Mouse (Mus musculus) ES-Bruce4 (cell line): Measurements from ENCODE around the gene Ptprt. TPM values are rescaled to one million over a fixed set of nuclear protein-coding genes. Genes with fewer than 3 reads are reported as not detected.

Experiments
- H3K27ac ChIP-seq: 2 replicates; pipeline ENCODE4 v1.5.1; 2012; ENCODE audit warnings: low read length, inconsistent platforms; ENCODE audit not compliant: insufficient read depth
- H3K27me3 ChIP-seq: 2 replicates; pipeline ENCODE4 v1.6.1; 2012; ENCODE audit warnings: mild to moderate bottlenecking, low read length, inconsistent platforms; ENCODE audit not compliant: control insufficient read depth, poor library complexity, insufficient read depth, severe bottlenecking
- H3K36me3 ChIP-seq: 2 replicates; pipeline ENCODE4 v1.6.1; 2012; ENCODE audit warnings: inconsistent platforms, mild to moderate bottlenecking, low read length, moderate library complexity; ENCODE audit not compliant: control insufficient read depth, poor library complexity, insufficient read depth, severe bottlenecking
- H3K4me1 ChIP-seq: one replicate; pipeline ENCODE4 v1.8.1; 2011; ENCODE audit warnings: low read length; ENCODE audit not compliant: control insufficient read depth, insufficient read depth
- H3K4me3 ChIP-seq: 2 replicates; pipeline ENCODE4 v1.5.1; 2011; ENCODE audit warnings: low read depth, mild to moderate bottlenecking, low read length
- H3K9ac ChIP-seq: 2 replicates; pipeline ENCODE4 v1.6.1; 2012; ENCODE audit warnings: low read depth, mild to moderate bottlenecking, inconsistent platforms; ENCODE audit not compliant: poor library complexity, severe bottlenecking
- H3K9me3 ChIP-seq: replicated peaks from 2 replicates; pipeline ENCODE4 v1.6.1; 2012; ENCODE audit warnings: mild to moderate bottlenecking, low read length, inconsistent platforms; ENCODE audit not compliant: control insufficient read depth, poor library complexity, insufficient read depth, severe bottlenecking
- CTCF ChIP-seq: IDR thresholded peaks from one replicate; pipeline ENCODE4 v1.8.1; 2011; ENCODE audit warnings: low read depth, low read length
- EP300 ChIP-seq: IDR thresholded peaks from 2 replicates; pipeline ENCODE4 v1.6.1; 2011; ENCODE audit warnings: low read depth, low read length; ENCODE audit not compliant: insufficient read depth
- POLR2A ChIP-seq: IDR thresholded peaks from one replicate; pipeline ENCODE4 v1.8.1; 2011; ENCODE audit warnings: low read length; ENCODE audit not compliant: insufficient read depth
- polyA plus RNA-seq: library from polyadenylated mRNA; stranded (reverse); fragments of >200 nt; gene quantifications from 2 replicates; pipeline ENCODE4 v1.2.4, GENCODE M21; 2011; ENCODE audit warnings: low read depth; ENCODE audit not compliant: missing spikeins, insufficient read depth, insufficient read length

Ptprt gene
- polyA plus RNA-seq, 1 experiment: 5.1 TPM

DNA sequence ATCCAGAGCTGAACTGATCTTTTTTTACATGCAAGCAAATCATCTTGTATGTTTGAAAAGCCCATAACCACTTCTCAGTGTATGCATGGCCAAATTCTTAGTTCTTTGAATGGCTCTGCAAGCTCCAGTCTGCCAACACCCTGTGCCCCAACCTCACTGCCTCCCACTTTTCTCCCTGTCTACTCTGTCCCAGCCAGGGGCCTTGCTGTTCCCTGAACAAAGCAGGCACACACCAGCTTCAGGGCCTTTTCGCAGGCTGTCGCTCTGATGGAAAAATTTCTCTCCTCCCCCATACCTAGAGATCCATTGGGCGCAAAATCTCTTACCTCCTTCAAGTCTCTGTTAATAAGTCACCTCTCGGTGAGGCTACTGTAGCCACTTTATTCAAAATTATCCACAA lies 610.7 kb downstream of the Ptprt start:
- no peaks in the 10 kb centered on the region for H3K4me1 ChIP-seq
- TF ChIP-seq POLR2A (no peak), EP300 (no peak), CTCF (no peak)
- H3K9me3 ChIP-seq: no peaks in the 10 kb centered on the region
- H3K27me3 ChIP-seq: no peaks in the 10 kb centered on the region
- H3K9ac ChIP-seq: no peak overlapping the region
- H3K27ac ChIP-seq: no peak overlapping the region
- H3K4me3 ChIP-seq: no peak overlapping the region
- no peaks in the 10 kb centered on the region for H3K36me3 ChIP-seq

DNA sequence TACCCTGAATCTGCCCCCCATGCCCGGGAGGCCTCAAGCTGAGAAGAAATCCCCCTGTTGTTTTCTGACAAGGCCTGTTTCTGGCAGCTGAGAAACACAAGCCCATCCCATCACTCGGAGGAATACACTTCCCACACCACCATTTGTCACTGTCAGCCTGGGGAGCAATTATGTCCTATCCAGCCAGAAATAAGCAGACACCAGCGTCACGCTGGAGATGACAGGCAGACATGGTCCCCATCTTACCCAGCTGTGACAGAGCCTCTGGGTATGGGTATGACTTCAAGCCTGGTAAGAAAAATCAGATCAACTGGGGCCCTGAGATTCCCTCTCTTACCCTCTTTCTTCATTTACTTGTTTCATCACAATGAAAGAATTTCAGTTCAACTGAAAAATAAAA lies 625.3 kb downstream of the Ptprt start:
- H3K9ac ChIP-seq: no peak overlapping the region
- no peaks in the 10 kb centered on the region for H3K27me3 ChIP-seq
- TF ChIP-seq EP300 (no peak), POLR2A (no peak), CTCF (no peak)
- H3K4me3 ChIP-seq: no peak overlapping the region
- H3K36me3 ChIP-seq: no peaks in the 10 kb centered on the region
- no peak overlapping the region for H3K27ac ChIP-seq
- no peaks in the 10 kb centered on the region for H3K9me3 ChIP-seq
- no peaks in the 10 kb centered on the region for H3K4me1 ChIP-seq

DNA sequence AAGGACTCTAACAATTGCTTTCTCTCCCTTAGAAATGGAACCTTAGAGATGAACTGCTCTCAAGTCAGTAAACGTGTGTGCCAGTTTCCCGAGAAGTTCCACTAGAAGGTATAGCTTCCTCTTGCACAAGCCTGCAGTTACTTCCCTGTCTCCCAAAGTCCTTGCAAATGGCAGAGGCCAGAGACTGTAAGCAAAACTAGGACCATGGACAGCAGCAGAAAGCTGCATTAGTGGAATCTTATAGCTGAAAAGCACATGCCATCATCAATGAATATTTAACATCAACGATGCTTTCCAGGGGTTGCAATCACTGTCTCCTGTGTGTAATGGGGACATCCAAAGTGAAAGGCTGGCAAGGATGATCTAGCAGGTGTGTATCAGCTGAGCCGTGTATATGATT lies 629.3 kb downstream of the Ptprt start:
- H3K9ac ChIP-seq: no peak overlapping the region
- no peak overlapping the region for H3K4me3 ChIP-seq
- H3K27me3 ChIP-seq: no peaks in the 10 kb centered on the region
- no peak overlapping the region for H3K27ac ChIP-seq
- no peaks in the 10 kb centered on the region for H3K9me3 ChIP-seq
- TF ChIP-seq CTCF (no peak), POLR2A (no peak), EP300 (no peak)
- no peaks in the 10 kb centered on the region for H3K36me3 ChIP-seq
- no peaks in the 10 kb centered on the region for H3K4me1 ChIP-seq

DNA sequence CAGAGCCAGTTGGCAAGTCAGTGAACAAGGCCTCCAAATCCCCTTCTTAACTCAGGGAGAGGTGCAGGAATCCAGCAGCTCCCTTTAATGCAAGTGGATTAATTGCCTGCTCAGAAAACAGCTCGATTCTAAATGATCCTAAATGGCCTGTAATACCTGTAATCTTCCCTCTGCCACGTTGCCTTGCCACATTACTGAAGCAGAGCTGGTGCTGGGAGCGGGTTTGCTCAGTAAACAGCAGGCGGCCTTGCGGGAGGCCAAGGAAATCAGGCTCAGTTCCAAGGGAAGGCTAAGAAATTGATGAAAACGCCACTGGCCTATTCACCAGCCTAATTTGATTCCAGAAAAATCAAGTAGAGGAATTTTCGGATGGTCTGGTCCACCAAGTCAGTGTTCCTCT lies 659.9 kb downstream of the Ptprt start:
- no peak overlapping the region for H3K27ac ChIP-seq
- H3K36me3 ChIP-seq: no peaks in the 10 kb centered on the region
- H3K27me3 ChIP-seq: no peaks in the 10 kb centered on the region
- no peaks in the 10 kb centered on the region for H3K9me3 ChIP-seq
- no peaks in the 10 kb centered on the region for H3K4me1 ChIP-seq
- no peak overlapping the region for H3K4me3 ChIP-seq
- no peak for TF ChIP-seq POLR2A
- TF ChIP-seq EP300: no peak
- no peak for TF ChIP-seq CTCF
- H3K9ac ChIP-seq: no peak overlapping the region

DNA sequence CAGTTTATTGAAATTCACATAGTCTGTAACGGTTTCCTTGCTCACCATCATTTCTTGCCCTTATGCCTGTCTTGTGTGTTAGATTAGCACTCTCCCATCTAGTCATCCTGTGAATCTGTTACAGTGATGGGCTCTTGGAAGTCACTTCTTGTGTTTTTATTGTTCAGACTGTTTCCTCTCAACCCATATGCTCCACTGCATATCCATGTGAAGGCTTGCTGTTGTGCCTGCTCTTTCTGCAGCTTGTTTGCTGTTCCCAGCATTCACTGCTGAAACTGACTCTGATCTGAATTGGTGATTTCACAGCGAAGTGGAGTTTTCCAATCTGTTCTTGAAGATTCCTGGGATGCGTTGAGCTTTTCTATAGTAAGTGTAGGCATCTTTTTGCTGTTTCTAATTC lies 678.6 kb downstream of the Ptprt start:
- TF ChIP-seq EP300: no peak
- no peak for TF ChIP-seq CTCF
- no peak for TF ChIP-seq POLR2A
- Histone ChIP-seq H3K4me1 (no peaks in the 10 kb centered on the region), H3K4me3 (no peak overlapping the region), H3K9ac (no peak overlapping the region), H3K36me3 (no peaks in the 10 kb centered on the region), H3K27me3 (no peaks in the 10 kb centered on the region), H3K9me3 (no peaks in the 10 kb centered on the region), H3K27ac (no peak overlapping the region)

DNA sequence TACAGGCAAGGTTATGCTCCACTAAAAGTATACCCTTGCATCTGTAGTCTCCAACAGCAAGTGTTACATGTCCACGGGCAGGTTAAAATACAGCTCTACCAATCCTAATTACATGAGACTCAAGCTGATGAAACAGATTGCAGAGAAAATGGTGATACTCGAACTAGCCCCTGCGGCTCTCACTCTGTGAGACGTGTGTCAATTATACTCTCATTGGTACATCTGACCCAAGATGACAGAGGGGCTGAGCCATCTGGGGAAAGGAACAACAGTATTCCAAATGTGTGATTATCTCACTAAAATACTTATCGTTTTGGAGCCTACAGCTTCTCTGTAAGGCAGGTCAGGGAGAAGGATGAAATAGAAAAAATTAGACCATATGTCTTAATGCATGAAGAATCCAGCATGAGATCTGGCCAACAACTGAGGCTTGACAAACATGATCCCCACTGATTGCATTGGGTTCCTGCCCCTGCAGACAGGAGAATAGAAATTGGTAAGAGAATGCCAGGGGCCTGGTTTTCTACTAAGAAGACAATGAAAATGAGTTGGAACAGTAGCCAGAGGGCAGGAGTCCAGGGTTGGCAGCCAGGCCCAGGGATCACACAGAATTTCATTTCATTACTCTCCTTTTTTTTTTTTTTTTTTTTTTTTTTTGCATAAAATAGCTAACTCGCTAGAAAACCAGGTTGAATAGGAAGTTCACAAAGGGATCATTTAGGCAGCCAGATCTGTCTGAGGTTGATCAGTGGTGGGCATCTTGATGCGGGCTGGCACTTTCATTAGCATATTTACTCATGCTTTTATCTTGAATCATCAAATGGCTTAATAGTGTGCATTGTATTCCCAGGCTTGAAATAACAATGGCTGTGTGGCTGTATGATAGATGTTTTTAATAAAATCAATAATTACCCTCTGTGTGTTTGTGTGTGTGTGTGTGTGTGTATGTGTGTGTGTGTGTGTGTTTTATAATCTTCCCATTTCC lies 699.5 kb downstream of the Ptprt start:
- no peak overlapping the region for H3K4me3 ChIP-seq
- TF ChIP-seq POLR2A (no peak), EP300 (no peak), CTCF (no peak)
- no peak overlapping the region for H3K27ac ChIP-seq
- H3K9me3 ChIP-seq: no peaks in the 10 kb centered on the region
- no peak overlapping the region for H3K9ac ChIP-seq
- no peaks in the 10 kb centered on the region for H3K27me3 ChIP-seq
- no peaks in the 10 kb centered on the region for H3K4me1 ChIP-seq
- H3K36me3 ChIP-seq: no peaks in the 10 kb centered on the region
